Mouse (Mus musculus) small intestine, adult 2 months (tissue): ENCODE data around the gene Coro1c.

ENCODE experiments used
- CTCF ChIP-seq: fragments of 200-500 bp; IDR thresholded peaks from 2 replicates; pipeline ENCODE4 v1.5.1; 2012; ENCODE audit warnings: low read depth, mild to moderate bottlenecking, control low read depth, inconsistent platforms, low read length, moderate library complexity, mixed read lengths; ENCODE audit not compliant: insufficient replicate concordance, insufficient read length; ENCODE audit errors: extremely low read depth
- POLR2A ChIP-seq: fragments of 200-500 bp; IDR thresholded peaks from 2 replicates; pipeline ENCODE4 v1.6.1; 2012; ENCODE audit warnings: low read depth, mild to moderate bottlenecking, control low read depth, inconsistent platforms, low read length, moderate library complexity

DNA sequence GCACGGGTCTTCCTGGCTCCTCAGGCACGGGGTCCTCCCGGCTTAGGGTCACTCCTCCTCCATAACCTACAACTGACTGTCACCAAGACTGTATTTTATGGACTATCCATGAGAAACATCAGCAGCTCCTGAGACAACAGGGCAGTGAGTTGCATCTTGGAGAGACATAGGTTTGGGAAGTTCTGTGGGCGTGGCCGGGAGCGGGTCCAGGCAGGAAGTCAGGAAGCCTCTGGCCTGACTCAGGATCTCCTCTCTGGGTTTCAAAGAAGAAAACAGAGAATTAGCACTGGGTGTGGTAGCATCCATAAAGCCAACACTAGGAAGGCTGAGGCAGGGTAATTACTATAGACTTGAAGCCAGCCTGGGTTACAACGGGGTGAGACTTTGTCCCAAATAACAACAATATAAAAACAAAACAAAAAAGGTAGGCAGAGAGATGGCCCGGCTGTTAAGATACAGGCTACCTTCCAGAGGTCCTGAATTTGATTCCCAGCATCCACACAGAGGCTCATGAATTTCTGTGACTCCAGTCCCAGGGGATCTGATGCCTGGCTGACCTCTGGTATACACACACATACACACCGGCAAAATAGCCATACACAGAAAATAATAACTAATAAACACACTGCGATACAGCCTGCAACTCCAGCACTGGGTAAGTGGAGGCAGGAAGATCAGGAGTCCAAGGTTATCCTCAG lies 21.5 kb upstream of the Coro1c start:
- no peak for TF ChIP-seq POLR2A
- TF ChIP-seq CTCF, result no peak
